Mouse (Mus musculus) thymus, adult 2 months (tissue): ENCODE measurements around the gene Ece1. TPM values are rescaled to one million over a fixed set of nuclear protein-coding genes. Genes with fewer than 3 reads are reported as not detected.
A peak's percentile ranks its signal among the peaks of the same experiment; 100 is the strongest.

Experiments used
- DNase-seq: peaks from one replicate; pipeline ENCODE4 v3.0.0; 2021
- H3K27ac ChIP-seq: fragments of 200-500 bp; 2 replicates; pipeline ENCODE4 v1.5.1; 2012; ENCODE audit warnings: low read length, control low read depth; ENCODE audit not compliant: control insufficient read depth, insufficient read depth
- H3K27me3 ChIP-seq: fragments of 200-500 bp; 2 replicates; pipeline ENCODE4 v1.6.1; 2012; ENCODE audit warnings: mild to moderate bottlenecking, low read length, moderate library complexity, mixed read lengths; ENCODE audit not compliant: control insufficient read depth, insufficient read depth
- H3K36me3 ChIP-seq: fragments of 200-500 bp; 2 replicates; pipeline ENCODE4 v1.6.1; 2012; ENCODE audit warnings: mild to moderate bottlenecking, low read length, moderate library complexity; ENCODE audit not compliant: control insufficient read depth, insufficient read depth
- H3K4me1 ChIP-seq: fragments of 200-500 bp; replicated peaks from 2 replicates; pipeline ENCODE4 v1.6.1; 2012; ENCODE audit warnings: low read length; ENCODE audit not compliant: control insufficient read depth, insufficient read depth
- H3K4me3 ChIP-seq: fragments of 200-500 bp; 2 replicates; pipeline ENCODE4 v1.5.1; 2012; ENCODE audit warnings: mild to moderate bottlenecking, low read length, control low read depth, moderate library complexity; ENCODE audit not compliant: control insufficient read depth, insufficient read depth
- CTCF ChIP-seq: fragments of 200-500 bp; IDR thresholded peaks from 2 replicates; pipeline ENCODE4 v1.5.1; 2012; ENCODE audit warnings: mild to moderate bottlenecking, control low read depth, low read length, moderate library complexity, borderline replicate concordance; ENCODE audit not compliant: control insufficient read depth, poor library complexity, insufficient read depth; ENCODE audit errors: extremely low read depth
- POLR2A ChIP-seq: fragments of 200-500 bp; IDR thresholded peaks from 2 replicates; pipeline ENCODE4 v1.6.1; 2012; ENCODE audit warnings: mild to moderate bottlenecking, low read length, control low read depth, moderate library complexity; ENCODE audit not compliant: control insufficient read depth, poor library complexity, insufficient read depth; ENCODE audit errors: extremely low read depth
- WGBS: fragments of 180-500 bp; shearing (Covaris S2); methylation state at CpG from one replicate; pipeline ENCODE4 v1.1.7; 2018; 5-methylcytosine and 5-hydroxymethylcytosine counted together
- polyA plus RNA-seq: library from polyadenylated mRNA; depleted of rRNA; stranded (reverse); fragments of >200 nt; gene quantifications from 2 replicates; pipeline ENCODE4 v1.2.3, GENCODE M21; 2012

The Ece1 gene
- polyA plus RNA-seq, 1 experiment = 27.3 TPM

- H3K27ac ChIP-seq = no peak overlapping the region
- no peaks in the 10 kb centered on the region for H3K36me3 ChIP-seq
- peaks cover 15% of the 10 kb centered on the region for H3K4me1 ChIP-seq
- WGBS = 94% methylated on average over 10 of the region's 10 CpGs
- no peaks in the 10 kb centered on the region for H3K27me3 ChIP-seq
- TF ChIP-seq CTCF (no peak), POLR2A (no peak)
- no peak overlapping the region for H3K4me3 ChIP-seq
- no peak for DNase-seq
Measured at GRCm38 (mm10) chr4:137887337-137887992, 25.4 kb downstream of the Ece1 start.

- Histone ChIP-seq H3K27ac (no peak overlapping the region), H3K27me3 (no peaks in the 10 kb centered on the region), H3K4me3 (no peak overlapping the region), H3K4me1 (peaks cover 11% of the 10 kb centered on the region), H3K36me3 (no peaks in the 10 kb centered on the region)
- no peak for DNase-seq
- WGBS = 91% methylated on average over 8 of the region's 8 CpGs
- TF ChIP-seq CTCF (no peak), POLR2A (no peak)
Measured at GRCm38 (mm10) chr4:137887993-137888388, 26.0 kb downstream of the Ece1 start.

- Histone ChIP-seq H3K27ac (no peak overlapping the region), H3K36me3 (no peaks in the 10 kb centered on the region), H3K4me1 (peaks cover 2% of the 10 kb centered on the region; the same call in 1 of the 2 replicates), H3K4me3 (no peak overlapping the region), H3K27me3 (no peaks in the 10 kb centered on the region)
- DNase-seq = peak; percentile 43
- WGBS = 50% methylated on average over 4 of the region's 4 CpGs
- TF ChIP-seq CTCF (no peak), POLR2A (no peak)
Measured at GRCm38 (mm10) chr4:137890596-137890995, 28.6 kb downstream of the Ece1 start.

GRCm38 (mm10) chr4:137891553-137892145, 29.6 kb downstream of the Ece1 start:
- DNase-seq = no peak
- TF ChIP-seq POLR2A (no peak), CTCF (no peak)
- H3K4me1 ChIP-seq = peaks cover 2% of the 10 kb centered on the region; the same call in 1 of the 2 replicates
- WGBS = 85% methylated on average over 4 of the region's 4 CpGs
- H3K27ac ChIP-seq = no peak overlapping the region
- no peak overlapping the region for H3K4me3 ChIP-seq
- no peaks in the 10 kb centered on the region for H3K27me3 ChIP-seq
- H3K36me3 ChIP-seq = no peaks in the 10 kb centered on the region

GRCm38 (mm10) chr4:137892713-137893242, 30.7 kb downstream of the Ece1 start:
- TF ChIP-seq POLR2A = no peak
- H3K27ac ChIP-seq = no peak overlapping the region
- H3K4me3 ChIP-seq = no peak overlapping the region
- peaks cover 2% of the 10 kb centered on the region; the same call in 1 of the 2 replicates for H3K4me1 ChIP-seq
- no peak for DNase-seq
- H3K27me3 ChIP-seq = no peaks in the 10 kb centered on the region
- no peaks in the 10 kb centered on the region for H3K36me3 ChIP-seq
- 80% methylated on average over 11 of the region's 11 CpGs for WGBS

GRCm38 (mm10) chr4:137896612-137897297, 34.7 kb downstream of the Ece1 start:
- no peak for DNase-seq
- H3K4me3 ChIP-seq = no peak overlapping the region
- TF ChIP-seq POLR2A = no peak
- TF ChIP-seq CTCF = no peak
- H3K4me1 ChIP-seq = peaks cover 17% of the 10 kb centered on the region
- no peaks in the 10 kb centered on the region for H3K36me3 ChIP-seq
- no peak overlapping the region for H3K27ac ChIP-seq
- no peaks in the 10 kb centered on the region for H3K27me3 ChIP-seq
- WGBS = 87% methylated on average over 12 of the region's 12 CpGs
